In the genomic region with DNA sequence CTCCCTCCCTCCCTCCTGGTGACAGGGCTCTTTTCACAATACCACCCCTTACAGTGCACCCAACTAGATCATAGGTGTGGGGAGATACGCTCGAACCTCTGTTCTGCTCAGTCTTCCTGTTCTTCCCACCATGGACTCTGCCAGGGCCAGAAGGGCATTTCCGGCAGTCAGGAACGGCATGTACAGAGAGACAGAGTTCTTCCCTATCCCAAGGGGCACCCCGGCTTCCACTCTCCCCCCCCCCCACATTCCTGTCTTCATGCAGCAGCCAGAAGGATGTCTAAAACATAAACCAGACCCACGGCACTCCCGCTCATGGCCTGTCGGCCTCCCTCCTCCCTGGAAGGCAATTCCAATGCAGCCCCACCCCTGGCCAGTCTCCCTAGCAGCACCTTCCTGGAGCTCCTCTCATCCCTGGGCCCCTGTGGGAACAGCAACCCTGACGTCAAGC, we compare ENCODE assay signal across 9 mouse cellular contexts.
DNase-seq lines count a peak whose midpoint lies in the region; ATAC-seq lines count a peak whose summit lies in the region.
"Had no signal": no experiment of that assay in that cellular context is flagged by ENCODE, and none has a peak within 500 bp of the region (broad histone marks: within the 10 kb centered on the region; RNA-seq: fewer than 3 reads in every experiment).

No protein-coding gene starts in this region.

- H3K36me3 ChIP-seq in heart, embryonic 11.5 days (ENCODE audit: control insufficient read depth, insufficient read depth, low read length), result no peaks in the 10 kb centered on the region
- no peaks in the 10 kb centered on the region for H3K36me3 ChIP-seq in kidney, embryonic 15.5 days
- H3K36me3 ChIP-seq in midbrain, embryonic 13.5 days, result no peaks in the 10 kb centered on the region

- 29% methylated on average over 9 of the region's 9 CpGs for WGBS in heart, embryonic 11.5 days (ENCODE audit: insufficient replicate concordance)
- 53% methylated on average over 9 of the region's 9 CpGs for WGBS in kidney, embryonic 15.5 days
- 81% methylated on average over 9 of the region's 9 CpGs for WGBS in midbrain, embryonic 13.5 days

- H3K9me3 ChIP-seq in heart, embryonic 11.5 days (replicated peaks; ENCODE audit: control insufficient read depth, low read length), result no peaks in the 10 kb centered on the region
- no peaks in the 10 kb centered on the region; the same call in 1 of the 2 replicates for H3K9me3 ChIP-seq in kidney, embryonic 15.5 days (replicated peaks)
- H3K9me3 ChIP-seq in midbrain, embryonic 13.5 days, result no peaks in the 10 kb centered on the region

- no peaks in the 10 kb centered on the region for H3K27me3 ChIP-seq in heart, embryonic 11.5 days (ENCODE audit: control insufficient read depth, insufficient read depth, low read length)
- no peaks in the 10 kb centered on the region; the same call in 1 of the 2 replicates for H3K27me3 ChIP-seq in kidney, embryonic 15.5 days
- 0 out of 2 replicates have a peak, but pooled peaks cover 2% of the 10 kb centered on the region for H3K27me3 ChIP-seq in midbrain, embryonic 13.5 days

- no peak overlapping the region for H3K9ac ChIP-seq in heart, embryonic 11.5 days (ENCODE audit: low read depth, low read length)
- H3K9ac ChIP-seq in kidney, embryonic 15.5 days, result no peak overlapping the region
- no peak overlapping the region for H3K9ac ChIP-seq in midbrain, embryonic 13.5 days (replicated peaks)
- H3K9ac ChIP-seq: liver, embryonic 14.5 days had no signal

- peaks cover 23% of the 10 kb centered on the region for H3K4me1 ChIP-seq in heart, embryonic 11.5 days (ENCODE audit: control insufficient read depth, insufficient read depth, low read length)
- H3K4me1 ChIP-seq in kidney, embryonic 15.5 days, result peaks cover 13% of the 10 kb centered on the region
- H3K4me1 ChIP-seq in midbrain, embryonic 13.5 days (replicated peaks), result peaks cover 8% of the 10 kb centered on the region; the same call in 1 of the 2 replicates

- H3K4me2 ChIP-seq in heart, embryonic 11.5 days, result 0 out of 2 replicates have a peak overlapping the region, but pooled peaks have one; percentile 7
- H3K4me2 ChIP-seq in kidney, embryonic 15.5 days, result no peak overlapping the region
- H3K4me2 ChIP-seq in midbrain, embryonic 13.5 days (replicated peaks), result no peak overlapping the region

- ATAC-seq in heart, embryonic 11.5 days (replicated peaks; ENCODE audit: insufficient number of reproducible peaks, low FRiP score, low TSS enrichment), result no peak; the same call in 1 of the 2 replicates
- 0 out of 2 replicates have a peak, but pooled peaks have one; percentile 40 for ATAC-seq in kidney, embryonic 15.5 days (replicated peaks; ENCODE audit: low FRiP score)
- ATAC-seq in midbrain, embryonic 13.5 days, result no peak

- DNase-seq in adrenal gland, postnatal 14 days, result peak; percentile 29
- no peak for DNase-seq in adrenal gland, postnatal 10 days
- peak; percentile 67 for DNase-seq in lung, postnatal 10 days
- DNase-seq in embryo, embryonic 9.5 days (ENCODE audit: extremely low spot score), result no peak
- no peak for DNase-seq in spleen, adult 18-20 months

- H3K4me3 ChIP-seq in heart, embryonic 11.5 days (ENCODE audit: low read depth, low read length), result no peak overlapping the region
- H3K4me3 ChIP-seq in kidney, embryonic 15.5 days (replicated peaks), result no peak overlapping the region
- H3K4me3 ChIP-seq in midbrain, embryonic 13.5 days (replicated peaks), result no peak overlapping the region

- H3K27ac ChIP-seq in heart, embryonic 11.5 days (ENCODE audit: low read depth, low read length), result peak overlapping the region; percentile 51
- H3K27ac ChIP-seq in kidney, embryonic 15.5 days, result no peak overlapping the region
- no peak overlapping the region for H3K27ac ChIP-seq in midbrain, embryonic 13.5 days
- H3K27ac ChIP-seq: liver, embryonic 14.5 days had no signal

Comparison
In these comparisons a context has a peak if more than half of its experiments do, and no peak if none do; other contexts are left out.
1. DNase-seq: peak in adrenal gland, postnatal 14 days (single experiment) and lung, postnatal 10 days (single experiment); none in adrenal gland, postnatal 10 days (single experiment), embryo, embryonic 9.5 days (single experiment) and spleen, adult 18-20 months (0 of 2).